Mouse (Mus musculus) lung, postnatal 0 days (tissue): ENCODE data around the gene Hoxc5. TPM values are rescaled to one million over a fixed set of nuclear protein-coding genes. Genes with fewer than 3 reads are reported as not detected.

Experiments
- ATAC-seq: fragments of 200-750 bp; cut with Nextera tagmentation; 2 replicates; pipeline ENCODE4 v1.8.0; 2017; ENCODE audit warnings: moderate library complexity
- DNase-seq: peaks from one replicate; pipeline ENCODE4 v3.0.0-alpha.2; 2016; ENCODE audit warnings: low spot score
- H3K27ac ChIP-seq: fragments of 300-500 bp; sonication (generic); 2 replicates; pipeline ENCODE4 v1.5.1; 2014; ENCODE audit warnings: antibody characterized with exemption, mild to moderate bottlenecking, low read length, mixed read lengths
- H3K27me3 ChIP-seq: fragments of 300-500 bp; sonication (generic); replicated peaks from 2 replicates; pipeline ENCODE4 v1.6.1; 2014; ENCODE audit warnings: low read length, mixed read lengths; ENCODE audit not compliant: insufficient read depth
- H3K36me3 ChIP-seq: fragments of 300-500 bp; sonication (generic); 2 replicates; pipeline ENCODE4 v1.6.1; 2014; ENCODE audit warnings: low read length, mixed read lengths; ENCODE audit not compliant: insufficient read depth
- H3K4me1 ChIP-seq: fragments of 300-500 bp; sonication (generic); 2 replicates; pipeline ENCODE4 v1.6.1; 2014; ENCODE audit warnings: antibody characterized with exemption, low read depth, low read length, mixed read lengths; ENCODE audit not compliant: insufficient read depth
- H3K4me2 ChIP-seq: fragments of 300-500 bp; sonication (generic); replicated peaks from 2 replicates; pipeline ENCODE4 v1.6.1; 2014; ENCODE audit warnings: low read depth, mild to moderate bottlenecking, low read length, moderate library complexity, mixed read lengths
- H3K4me3 ChIP-seq: fragments of 300-500 bp; sonication (generic); 2 replicates; pipeline ENCODE4 v1.5.1; 2014; ENCODE audit warnings: low read depth, low read length
- H3K9ac ChIP-seq: fragments of 300-500 bp; sonication (generic); replicated peaks from 2 replicates; pipeline ENCODE4 v1.6.1; 2014; ENCODE audit warnings: low read depth, mild to moderate bottlenecking
- H3K9me3 ChIP-seq: fragments of 300-500 bp; sonication (generic); 2 replicates; pipeline ENCODE4 v1.6.1; 2016; ENCODE audit warnings: low read length, mixed read lengths
- CTCF ChIP-seq: IDR thresholded peaks from 2 replicates; pipeline ENCODE4 v1.5.1; 2016; ENCODE audit warnings: antibody characterized with exemption, mild to moderate bottlenecking
- EP300 ChIP-seq: IDR thresholded peaks from 2 replicates; pipeline ENCODE4 v1.6.1; 2016; ENCODE audit warnings: antibody characterized with exemption, mild to moderate bottlenecking, control low read depth
- WGBS: fragments of 180-500 bp; shearing (Covaris S2); extraction: QIAGEN DNeasy Blood & Tissue Kit; methylation state at CpG from one replicate; pipeline ENCODE4 v1.1.7; 2014; 5-methylcytosine and 5-hydroxymethylcytosine counted together
- polyA plus RNA-seq: library from polyadenylated mRNA; unstranded; fragments of >200 nt; fragmentation: Nextera tagmentation; extraction: Ambion mirVana; gene quantifications from 2 replicates; pipeline ENCODE4 v1.2.1, GENCODE M21; 2015

Gene Hoxc5
- polyA plus RNA-seq = 0.23 TPM in 1 of 2 replicates, not detected in the other

- Histone ChIP-seq H3K9ac (no peak within 1 kb of the TSS), H3K4me2 (no peak within 1 kb of the TSS), H3K4me3 (0 out of 2 replicates have a peak within 1 kb of the TSS, but pooled peaks have one; percentile 0), H3K36me3 (no peaks in the 10 kb centered on the region), H3K9me3 (no peaks in the 10 kb centered on the region), H3K27ac (no peak within 1 kb of the TSS), H3K4me1 (no peaks in the 10 kb centered on the region), H3K27me3 (peaks cover 82% of the 10 kb centered on the region)
- TF ChIP-seq CTCF (no peak), EP300 (no peak)
- DNase-seq (no peak), ATAC-seq (no peak)
- WGBS = 8% methylated on average over 12 of the region's 12 CpGs
These were observed at the start of gene Hoxc5 for GRCm38 (mm10) chr15:102967312-102967510. Gene Hoxc5, plus strand, starts transcription at chr15:102967443.

DNA sequence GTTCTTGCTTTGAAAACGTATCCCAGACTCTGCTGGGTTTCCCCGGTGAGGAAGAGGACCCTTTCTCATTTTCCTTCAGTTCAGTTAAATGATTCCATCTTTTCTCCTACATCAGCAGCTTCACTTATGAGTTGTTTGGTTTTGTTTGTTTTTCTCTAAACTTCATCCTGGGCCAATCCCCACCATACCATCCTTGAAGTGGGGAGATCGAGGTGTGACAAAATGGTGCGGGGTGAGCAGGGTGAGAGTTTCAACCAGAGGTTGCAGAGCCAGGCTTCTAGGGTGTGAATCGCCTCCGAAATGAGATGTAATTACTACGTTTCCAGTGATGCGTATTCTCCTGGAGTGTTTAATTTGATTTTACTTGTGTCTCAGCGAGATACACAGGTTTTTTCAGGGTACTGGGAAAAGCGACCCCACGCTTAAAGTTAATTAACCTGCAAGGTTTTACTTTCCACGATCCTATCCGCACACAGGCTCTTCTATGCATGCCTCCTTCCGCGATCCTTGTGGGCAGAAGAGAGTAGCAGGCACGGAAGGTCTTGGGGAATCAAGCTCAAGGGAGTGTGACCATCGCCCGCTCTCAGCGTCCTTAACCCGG, 49.2 kb upstream of the Hoxc5 start:
- Histone ChIP-seq H3K9ac (no peak overlapping the region), H3K27me3 (peaks cover 84% of the 10 kb centered on the region), H3K4me1 (no peaks in the 10 kb centered on the region), H3K4me3 (no peak overlapping the region), H3K36me3 (no peaks in the 10 kb centered on the region), H3K27ac (no peak overlapping the region), H3K4me2 (no peak overlapping the region), H3K9me3 (no peaks in the 10 kb centered on the region)
- ATAC-seq (no peak), DNase-seq (no peak)
- 3% methylated on average over 20 of the region's 20 CpGs for WGBS
- TF ChIP-seq CTCF (no peak), EP300 (no peak)

- Histone ChIP-seq H3K4me1 (no peaks in the 10 kb centered on the region), H3K36me3 (no peaks in the 10 kb centered on the region), H3K9me3 (no peaks in the 10 kb centered on the region), H3K4me3 (no peak overlapping the region), H3K4me2 (no peak overlapping the region), H3K27me3 (peaks cover 85% of the 10 kb centered on the region), H3K27ac (no peak overlapping the region), H3K9ac (no peak overlapping the region)
- TF ChIP-seq EP300 = no peak
- no peak for TF ChIP-seq CTCF
- ATAC-seq (no peak), DNase-seq (no peak)
- 3% methylated on average over 7 of the region's 7 CpGs for WGBS
These were observed 48.5 kb upstream of the Hoxc5 start for GRCm38 (mm10) chr15:102918611-102919265.

DNA sequence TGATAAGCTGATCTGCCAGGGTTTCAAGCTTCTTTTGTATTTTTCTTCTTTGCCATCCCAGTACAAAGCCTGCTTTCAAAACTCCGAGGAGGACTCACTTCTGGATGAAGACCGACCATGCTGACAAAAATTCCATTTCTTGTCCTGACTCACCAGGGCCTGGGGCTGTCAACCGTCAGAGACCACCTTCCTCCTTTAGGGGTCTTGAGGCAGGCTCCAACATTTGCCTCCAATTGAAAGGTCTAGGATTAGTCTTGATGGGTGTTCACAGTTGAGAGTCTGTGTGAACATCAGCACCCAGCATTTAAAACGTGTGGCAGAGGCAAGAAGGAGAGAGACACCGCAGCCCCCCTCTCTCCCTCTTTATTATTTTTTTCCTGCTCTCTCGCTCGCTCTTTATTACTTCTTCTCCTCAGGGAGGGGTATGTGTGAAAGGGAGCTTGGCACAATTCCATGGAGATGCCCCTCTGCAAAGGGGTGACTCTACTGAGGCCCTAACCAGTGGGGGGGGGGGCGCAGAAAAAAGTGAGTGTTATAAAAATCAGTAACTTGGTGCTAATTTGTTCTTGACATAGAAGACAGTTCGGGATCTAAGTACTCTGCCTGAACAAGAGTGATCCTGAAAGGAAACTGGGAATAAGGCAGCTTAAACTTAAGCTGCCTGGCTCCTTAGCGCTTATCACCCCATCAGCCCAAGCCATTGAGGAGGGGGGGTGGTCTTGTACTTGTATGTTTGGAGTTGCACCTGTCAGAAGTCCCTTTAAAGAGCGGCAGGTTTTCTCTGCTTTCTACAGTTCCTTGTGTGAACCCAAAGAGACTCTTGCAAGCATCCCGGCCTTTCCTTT, 47.7 kb upstream of the Hoxc5 start:
- ATAC-seq = no peak
- no peak for DNase-seq
- Histone ChIP-seq H3K27me3 (peaks cover 83% of the 10 kb centered on the region), H3K4me1 (no peaks in the 10 kb centered on the region), H3K9me3 (no peaks in the 10 kb centered on the region), H3K4me3 (no peak overlapping the region), H3K9ac (no peak overlapping the region), H3K4me2 (no peak overlapping the region), H3K36me3 (no peaks in the 10 kb centered on the region), H3K27ac (no peak overlapping the region)
- TF ChIP-seq CTCF (no peak), EP300 (no peak)
- WGBS = 4% methylated on average over 12 of the region's 12 CpGs

GRCm38 (mm10) chr15:102920619-102921018, 46.6 kb upstream of the Hoxc5 start:
- H3K27ac ChIP-seq = no peak overlapping the region
- ATAC-seq (peak; percentile 67), DNase-seq (peak; percentile 38)
- no peak overlapping the region for H3K9ac ChIP-seq
- no peaks in the 10 kb centered on the region for H3K4me1 ChIP-seq
- peaks cover 80% of the 10 kb centered on the region for H3K27me3 ChIP-seq
- peak overlapping the region; percentile 5; the same call in 1 of the 2 replicates for H3K4me3 ChIP-seq
- no peak for TF ChIP-seq CTCF
- TF ChIP-seq EP300 = no peak
- no peaks in the 10 kb centered on the region for H3K36me3 ChIP-seq
- H3K4me2 ChIP-seq = 0 out of 2 replicates have a peak overlapping the region, but pooled peaks have one; percentile 14
- H3K9me3 ChIP-seq = no peaks in the 10 kb centered on the region
- WGBS = under 1% methylated on average over 17 of the region's 20 CpGs
